Mouse (Mus musculus): ENCODE results near the gene Sde2. TPM values are rescaled to one million over a fixed set of nuclear protein-coding genes. Genes with fewer than 3 reads are reported as not detected.

Sde2 gene
- polyA plus RNA-seq (2012; ENCODE audit: insufficient read depth, low replicate concordance), result 8.2 and 18.2 TPM in 2 replicates

GRCm38 (mm10) chr1:180850316-180851270, at the start of gene Sde2:
TSS of gene Sde2 (plus strand) at chr1:180851127.
- H3K9me3 ChIP-seq, result no peaks in the 10 kb centered on the region
- H3K4me1 ChIP-seq, result peaks cover 64% of the 10 kb centered on the region
- peaks cover 26% of the 10 kb centered on the region for H3K36me3 ChIP-seq (replicated peaks; ENCODE audit: low read length)
- peak within 1 kb of the TSS; percentile 91 for H3K4me3 ChIP-seq (replicated peaks)
- peak; percentile 95 for TF ChIP-seq GATA1 (IDR thresholded peaks at IDR 0.05; ENCODE audit: borderline replicate concordance, low read length)
- peak; percentile 98 for TF ChIP-seq FLI1 (IDR thresholded peaks at IDR 0.05; ENCODE audit: low read length)
- no peaks in the 10 kb centered on the region for H3K27me3 ChIP-seq (replicated peaks)

- Histone ChIP-seq H3K9me3 (no peaks in the 10 kb centered on the region), H3K36me3 (replicated peaks; ENCODE audit: low read length) (peaks cover 70% of the 10 kb centered on the region)
These were observed 49.4 kb upstream of the Sde2 start for GRCm38 (mm10) chr1:180801466-180801994.

GRCm38 (mm10) chr1:180803881-180804280, 47.0 kb upstream of the Sde2 start:
- Histone ChIP-seq H3K9me3 (no peaks in the 10 kb centered on the region), H3K4me3 (replicated peaks) (no peak overlapping the region), H3K27me3 (replicated peaks) (no peaks in the 10 kb centered on the region), H3K4me1 (peaks cover 77% of the 10 kb centered on the region), H3K36me3 (replicated peaks; ENCODE audit: low read length) (peaks cover 88% of the 10 kb centered on the region)
- TF ChIP-seq GATA1 (IDR thresholded peaks at IDR 0.05; ENCODE audit: borderline replicate concordance, low read length), result no peak
- TF ChIP-seq FLI1 (IDR thresholded peaks at IDR 0.05; ENCODE audit: low read length), result no peak

More at GRCm38 (mm10) chr1:180801466-180801994, 49.4 kb upstream of the Sde2 start:
- TF ChIP-seq GATA1 (IDR thresholded peaks at IDR 0.05; ENCODE audit: borderline replicate concordance, low read length) (no peak), FLI1 (IDR thresholded peaks at IDR 0.05; ENCODE audit: low read length) (no peak)
- no peak overlapping the region for H3K4me3 ChIP-seq (replicated peaks)
- peaks cover 17% of the 10 kb centered on the region for H3K27me3 ChIP-seq (replicated peaks)
- peaks cover 78% of the 10 kb centered on the region for H3K4me1 ChIP-seq

GRCm38 (mm10) chr1:180808831-180809230, 42.1 kb upstream of the Sde2 start:
- no peaks in the 10 kb centered on the region for H3K27me3 ChIP-seq (replicated peaks)
- H3K4me1 ChIP-seq, result peaks cover 60% of the 10 kb centered on the region
- H3K4me3 ChIP-seq (replicated peaks), result peak overlapping the region; percentile 66
- H3K9me3 ChIP-seq, result no peaks in the 10 kb centered on the region
- no peak for TF ChIP-seq FLI1 (IDR thresholded peaks at IDR 0.05; ENCODE audit: low read length)
- no peak for TF ChIP-seq GATA1 (IDR thresholded peaks at IDR 0.05; ENCODE audit: borderline replicate concordance, low read length)
- peaks cover 75% of the 10 kb centered on the region for H3K36me3 ChIP-seq (replicated peaks; ENCODE audit: low read length)

- peaks cover 54% of the 10 kb centered on the region for H3K36me3 ChIP-seq (replicated peaks; ENCODE audit: low read length)
- TF ChIP-seq FLI1 (IDR thresholded peaks at IDR 0.05; ENCODE audit: low read length) (no peak), GATA1 (IDR thresholded peaks at IDR 0.05; ENCODE audit: borderline replicate concordance, low read length) (no peak)
- peaks cover 58% of the 10 kb centered on the region for H3K4me1 ChIP-seq
These were observed 40.0 kb upstream of the Sde2 start for GRCm38 (mm10) chr1:180810976-180811375.

GRCm38 (mm10) chr1:180811596-180812462, 39.1 kb upstream of the Sde2 start:
- TF ChIP-seq GATA1 (IDR thresholded peaks at IDR 0.05; ENCODE audit: borderline replicate concordance, low read length) (no peak), FLI1 (IDR thresholded peaks at IDR 0.05; ENCODE audit: low read length) (no peak)
- H3K4me3 ChIP-seq (replicated peaks), result peak overlapping the region; percentile 98
- peaks cover 49% of the 10 kb centered on the region for H3K36me3 ChIP-seq (replicated peaks; ENCODE audit: low read length)
- H3K9me3 ChIP-seq, result no peaks in the 10 kb centered on the region
- peaks cover 50% of the 10 kb centered on the region for H3K4me1 ChIP-seq
- no peaks in the 10 kb centered on the region for H3K27me3 ChIP-seq (replicated peaks)

More at GRCm38 (mm10) chr1:180810976-180811375, 40.0 kb upstream of the Sde2 start:
- H3K4me3 ChIP-seq (replicated peaks), result peak overlapping the region; percentile 98
- no peaks in the 10 kb centered on the region for H3K9me3 ChIP-seq
- no peaks in the 10 kb centered on the region for H3K27me3 ChIP-seq (replicated peaks)

GRCm38 (mm10) chr1:180812463-180813408, 38.2 kb upstream of the Sde2 start:
- H3K27me3 ChIP-seq (replicated peaks), result no peaks in the 10 kb centered on the region
- TF ChIP-seq GATA1 (IDR thresholded peaks at IDR 0.05; ENCODE audit: borderline replicate concordance, low read length) (no peak), FLI1 (IDR thresholded peaks at IDR 0.05; ENCODE audit: low read length) (no peak)
- H3K36me3 ChIP-seq (replicated peaks; ENCODE audit: low read length), result peaks cover 45% of the 10 kb centered on the region
- H3K4me3 ChIP-seq (replicated peaks), result peak overlapping the region; percentile 98
- H3K4me1 ChIP-seq, result peaks cover 41% of the 10 kb centered on the region
- no peaks in the 10 kb centered on the region for H3K9me3 ChIP-seq

GRCm38 (mm10) chr1:180813409-180813884, 37.5 kb upstream of the Sde2 start:
- TF ChIP-seq FLI1 (IDR thresholded peaks at IDR 0.05; ENCODE audit: low read length), result no peak
- no peak for TF ChIP-seq GATA1 (IDR thresholded peaks at IDR 0.05; ENCODE audit: borderline replicate concordance, low read length)
- Histone ChIP-seq H3K9me3 (no peaks in the 10 kb centered on the region), H3K4me3 (replicated peaks) (peak overlapping the region; percentile 98), H3K4me1 (peaks cover 41% of the 10 kb centered on the region), H3K36me3 (replicated peaks; ENCODE audit: low read length) (peaks cover 45% of the 10 kb centered on the region), H3K27me3 (replicated peaks) (no peaks in the 10 kb centered on the region)

Data from megakaryocyte, embryonic 14.5 days (primary cell).